Mouse (Mus musculus) layer of hippocampus, adult 9-10 months (tissue): ENCODE results near the gene Rrn3.
"Not testable (repeated sequence)": the region's sequence is repeated elsewhere in the genome, so short reads cannot be mapped to it uniquely, and the experiment has no call there.

Source experiments
- DNase-seq: peaks from one replicate; pipeline ENCODE4 v3.0.0; 2022; ENCODE audit warnings: low spot score

Rrn3 gene

GRCm38 (mm10) chr16:13785932-13786331 lies 5.4 kb downstream of the Rrn3 start:
- no peak for DNase-seq

GRCm38 (mm10) chr16:13793441-13793840 lies 12.9 kb downstream of the Rrn3 start:
- not testable (repeated sequence) for DNase-seq

GRCm38 (mm10) chr16:13796746-13797175 lies 16.3 kb downstream of the Rrn3 start:
- DNase-seq, result no peak

DNA sequence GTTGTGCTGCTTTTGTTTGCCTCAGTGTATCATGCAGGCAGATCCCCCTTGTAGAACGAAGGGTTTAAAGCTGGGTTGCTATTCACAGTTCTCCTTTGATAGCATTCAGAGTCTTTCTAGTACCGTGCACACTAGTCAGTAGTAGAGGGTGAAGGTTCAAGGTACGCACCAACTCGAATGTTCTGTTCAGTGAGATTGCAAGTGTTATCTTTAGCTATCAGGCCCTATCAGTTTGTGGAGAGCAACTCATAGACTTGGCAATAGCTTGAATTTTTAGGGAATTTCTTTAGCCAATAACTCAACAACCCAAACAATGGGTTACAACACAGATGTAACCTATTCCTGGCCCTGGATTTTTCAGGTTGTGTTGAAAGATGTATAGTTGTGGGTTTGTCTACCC lies 20.7 kb downstream of the Rrn3 start:
- DNase-seq, result no peak

- no peak for DNase-seq
Measured at GRCm38 (mm10) chr16:13804666-13805065, 24.2 kb downstream of the Rrn3 start.

DNA sequence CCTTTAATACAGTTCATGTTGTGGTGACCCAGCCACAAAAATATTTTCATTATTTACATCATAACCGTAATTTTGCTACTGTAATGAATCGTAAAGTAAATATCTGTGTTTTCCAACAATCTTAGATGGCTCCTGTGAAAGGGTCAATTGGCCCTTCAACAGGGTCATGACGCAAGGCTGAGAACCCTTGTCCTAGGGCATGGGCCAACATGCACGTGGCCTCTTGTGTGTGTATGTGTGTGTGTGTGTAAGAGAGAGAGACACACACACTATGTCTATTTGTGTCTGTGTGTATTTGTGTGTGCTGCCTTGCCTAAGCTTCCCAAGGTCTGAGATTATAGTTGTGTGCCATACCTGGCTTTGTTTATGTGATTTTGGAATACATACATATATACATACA lies 27.1 kb downstream of the Rrn3 start:
- no peak for DNase-seq

DNA sequence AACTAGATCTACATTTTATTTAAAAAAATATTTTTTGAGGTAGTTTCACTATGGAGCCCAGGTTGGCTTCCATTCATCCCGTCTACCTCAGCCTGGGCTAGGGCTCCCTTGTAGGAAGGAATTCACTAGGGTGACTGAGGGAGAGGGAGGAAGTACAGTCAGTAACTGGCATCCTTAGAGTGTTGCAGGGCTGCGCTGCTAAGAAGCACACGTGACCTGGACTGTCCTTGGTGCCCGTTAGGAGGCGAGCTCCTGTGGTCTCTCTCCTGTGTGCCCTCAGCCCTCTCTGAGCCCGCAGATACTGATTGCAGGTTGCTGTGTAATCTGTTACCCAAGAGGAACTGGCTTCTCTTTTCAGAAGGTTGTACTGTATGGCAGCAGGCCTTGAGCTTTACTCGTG lies 27.9 kb downstream of the Rrn3 start:
- no peak for DNase-seq

DNA sequence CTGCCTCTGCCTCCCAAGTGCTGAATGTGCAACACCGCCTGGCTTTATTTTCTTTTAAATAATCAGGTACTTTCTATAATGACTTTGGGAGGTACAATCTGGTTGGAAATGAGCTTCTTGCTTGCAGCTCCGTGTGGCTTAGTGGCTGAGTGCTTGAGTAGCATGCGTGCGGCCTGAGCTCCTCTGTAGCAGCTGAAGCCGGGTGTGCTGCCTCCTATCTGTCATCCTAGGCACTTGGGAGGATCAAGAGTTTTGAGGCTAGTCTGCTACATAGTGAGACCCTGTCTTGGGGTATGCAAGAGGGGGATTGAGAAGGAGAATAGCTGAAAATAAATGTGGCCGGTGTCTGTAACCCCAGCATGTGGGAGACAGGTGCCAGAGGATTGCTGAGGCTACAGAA lies 31.6 kb downstream of the Rrn3 start:
- DNase-seq, result no peak

GRCm38 (mm10) chr16:13813200-13813599 lies 32.7 kb downstream of the Rrn3 start:
- no peak for DNase-seq

DNA sequence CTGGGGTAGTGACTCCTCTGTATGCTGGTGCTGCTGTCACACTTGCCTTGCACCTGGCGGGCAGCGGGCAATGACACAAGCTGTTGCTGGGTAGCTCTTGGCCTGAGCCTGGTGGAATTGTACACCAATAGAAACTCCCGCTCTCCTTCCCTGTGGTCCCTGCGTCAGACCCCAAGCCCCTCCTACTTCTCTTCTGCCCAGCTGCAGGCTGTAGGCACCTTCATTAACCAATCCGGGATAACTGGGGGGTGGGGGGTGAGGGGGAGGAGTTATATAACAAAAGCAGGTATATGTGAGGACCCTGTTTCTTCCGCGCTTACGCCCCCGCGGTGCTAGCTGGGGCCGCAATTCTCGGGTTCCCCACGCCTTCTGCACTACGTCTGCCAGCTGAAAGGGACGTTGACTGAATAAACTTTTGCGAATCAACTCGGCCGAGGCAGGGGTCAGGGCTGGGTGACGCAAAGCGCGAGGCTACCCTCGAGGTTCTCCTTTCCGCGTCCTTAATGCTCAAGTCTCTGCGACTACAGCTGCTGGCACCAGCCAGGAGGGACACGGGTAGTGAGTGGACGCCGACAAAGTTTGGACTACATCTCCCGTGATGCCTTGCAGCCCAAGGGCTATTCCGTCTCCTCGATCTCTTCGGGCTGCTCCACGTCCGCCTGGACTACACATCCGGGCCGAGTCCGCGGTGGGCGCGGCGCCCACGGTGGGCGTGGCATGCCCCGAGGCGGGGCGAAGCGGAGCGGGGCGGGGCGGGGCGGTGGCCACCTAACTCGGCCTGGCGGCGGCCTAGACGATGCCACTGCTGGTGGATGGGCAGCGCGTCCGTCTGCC lies 38.3 kb downstream of the Rrn3 start, which contains the start of gene Ntan1:
Ntan1 (plus strand) TSS at position 286 of the 834 bp plus-strand sequence.
- DNase-seq, result peak; percentile 90

GRCm38 (mm10) chr16:13819394-13819743 lies 38.9 kb downstream of the Rrn3 start:
- DNase-seq, result peak; percentile 15

GRCm38 (mm10) chr16:13819806-13820500 lies 39.4 kb downstream of the Rrn3 start:
- no peak for DNase-seq

GRCm38 (mm10) chr16:13820771-13821170 lies 40.3 kb downstream of the Rrn3 start:
- no peak for DNase-seq

DNA sequence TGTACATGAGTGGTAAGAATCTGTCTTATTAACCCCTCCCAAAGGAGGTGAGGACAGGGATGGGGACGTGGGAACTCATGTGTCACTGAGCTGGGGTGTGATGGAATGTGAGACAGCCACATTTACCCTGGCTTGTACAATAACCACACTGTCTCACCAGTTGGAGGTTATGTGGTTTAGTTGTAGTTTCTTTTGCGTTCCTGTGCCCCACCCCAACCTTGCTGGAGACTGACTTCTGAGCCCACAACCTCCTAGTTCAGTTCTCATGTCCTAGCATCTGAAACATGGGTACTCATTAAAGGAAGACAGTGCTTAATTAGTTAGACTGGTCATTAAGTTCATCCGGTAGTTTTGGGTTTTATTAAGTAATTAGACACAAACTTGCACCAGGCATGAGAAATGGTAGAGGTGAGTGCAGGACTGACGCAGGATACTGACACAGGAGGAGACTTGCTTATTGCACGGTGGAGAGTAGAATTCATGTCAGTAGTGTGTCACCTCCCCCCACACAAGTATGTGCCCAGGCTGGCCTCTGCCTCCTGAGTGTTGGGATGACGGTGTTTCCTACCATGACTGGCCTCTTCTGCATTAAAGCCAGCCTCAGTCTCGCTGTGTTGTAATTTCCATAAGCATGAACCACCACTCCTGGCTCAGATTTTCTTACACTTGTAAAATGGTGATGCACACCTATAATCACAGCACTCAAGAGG lies 45.4 kb downstream of the Rrn3 start:
- DNase-seq, result no peak

DNA sequence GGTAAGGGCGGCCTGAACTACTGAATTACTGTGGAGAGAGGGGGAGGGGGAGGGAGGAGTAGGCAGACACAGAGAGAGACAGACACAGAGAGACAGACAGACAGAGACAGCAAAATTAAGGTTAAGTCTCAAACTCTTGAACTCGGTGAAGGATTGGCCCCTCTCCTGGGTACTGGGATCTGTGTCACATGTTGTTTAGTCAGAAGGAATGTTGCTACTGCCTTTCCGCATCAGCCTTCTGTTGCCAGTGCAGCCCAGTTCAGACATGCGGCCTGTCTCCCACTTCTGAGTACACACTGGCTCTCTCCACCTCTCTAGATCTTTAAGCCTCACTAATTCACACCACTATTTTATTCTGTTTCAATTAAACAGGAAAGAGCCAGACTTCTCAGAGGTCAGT lies 46.0 kb downstream of the Rrn3 start:
- no peak for DNase-seq

DNA sequence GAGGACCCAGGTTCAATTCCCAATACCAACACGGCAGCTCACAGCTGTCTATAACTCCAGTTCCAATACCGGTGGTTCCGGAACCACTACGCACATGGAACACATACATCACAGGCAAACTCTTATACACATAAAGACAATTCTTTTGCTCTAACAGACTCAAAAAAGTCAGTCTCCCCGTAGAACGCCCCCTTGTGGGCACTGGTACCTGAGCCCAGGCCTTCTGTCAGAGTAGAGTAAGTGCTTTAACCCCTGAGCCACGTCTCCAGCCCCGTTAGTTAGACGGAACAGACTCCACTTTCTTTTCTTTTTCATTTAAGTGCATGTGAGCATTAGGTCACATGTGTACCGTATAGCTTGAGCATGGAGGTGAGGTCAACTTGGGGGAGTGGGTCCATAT lies 49.9 kb downstream of the Rrn3 start:
- no peak for DNase-seq

DNA sequence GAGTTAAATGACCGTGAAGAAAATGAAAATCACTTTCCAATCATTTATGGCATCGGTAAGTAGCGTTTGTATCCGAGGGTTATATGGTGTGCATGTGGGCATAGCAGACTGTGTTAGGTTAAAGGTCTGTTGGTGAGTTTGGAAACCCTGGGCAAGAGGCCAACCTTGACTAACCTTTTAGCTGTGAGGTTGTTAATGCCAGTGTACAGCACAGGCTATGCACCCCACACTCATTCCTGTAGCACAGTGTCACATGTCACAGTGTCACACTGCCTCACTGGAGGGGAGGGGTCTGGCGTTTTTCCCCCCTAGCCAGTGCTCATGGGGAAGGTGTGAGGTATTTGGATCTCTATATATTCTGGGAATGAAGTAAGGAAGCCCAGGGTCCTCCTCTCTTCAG lies 51.1 kb downstream of the Rrn3 start:
- DNase-seq, result no peak

DNA sequence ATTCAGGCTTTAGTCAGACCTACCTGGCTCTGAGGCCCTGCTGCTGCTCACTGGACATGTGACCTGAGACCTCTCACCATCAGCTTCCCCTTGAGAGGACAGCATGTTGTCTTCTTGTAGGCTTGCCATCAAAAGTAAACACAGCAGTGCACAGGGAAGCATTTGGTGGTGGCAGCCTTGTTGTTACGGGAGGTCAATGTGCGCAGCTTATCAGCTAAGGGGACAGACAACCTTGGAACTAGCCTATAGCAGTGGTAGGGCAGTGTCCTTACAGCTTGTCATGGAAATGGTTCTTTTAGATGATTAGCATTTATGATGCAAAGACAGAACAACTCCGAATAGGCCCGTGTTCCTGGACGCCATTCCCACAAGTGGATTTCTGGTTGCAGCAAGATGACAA lies 53.9 kb downstream of the Rrn3 start:
- no peak for DNase-seq

- DNase-seq, result no peak
Measured at GRCm38 (mm10) chr16:13840056-13840455, 59.5 kb downstream of the Rrn3 start.

DNA sequence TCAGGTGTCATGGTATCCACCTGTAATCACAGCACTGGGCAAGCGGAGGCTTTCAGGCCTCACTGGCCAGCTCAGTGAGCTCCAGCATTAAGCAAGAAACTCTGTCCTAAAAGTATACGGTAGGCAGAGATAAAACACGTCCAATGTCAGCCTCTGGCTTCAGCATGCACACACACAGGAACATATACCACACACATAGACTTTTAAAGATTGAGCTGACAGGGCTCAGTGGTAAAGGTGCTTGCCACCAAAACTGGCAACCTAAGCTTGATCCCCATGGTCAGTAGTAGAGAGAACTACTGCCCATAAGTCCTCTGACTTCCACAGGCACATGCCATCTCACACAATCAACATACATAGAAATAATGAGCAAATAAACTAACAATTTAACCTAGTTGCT lies 60.4 kb downstream of the Rrn3 start:
- no peak for DNase-seq

GRCm38 (mm10) chr16:13845031-13845430 lies 64.5 kb downstream of the Rrn3 start:
- DNase-seq, result no peak

DNA sequence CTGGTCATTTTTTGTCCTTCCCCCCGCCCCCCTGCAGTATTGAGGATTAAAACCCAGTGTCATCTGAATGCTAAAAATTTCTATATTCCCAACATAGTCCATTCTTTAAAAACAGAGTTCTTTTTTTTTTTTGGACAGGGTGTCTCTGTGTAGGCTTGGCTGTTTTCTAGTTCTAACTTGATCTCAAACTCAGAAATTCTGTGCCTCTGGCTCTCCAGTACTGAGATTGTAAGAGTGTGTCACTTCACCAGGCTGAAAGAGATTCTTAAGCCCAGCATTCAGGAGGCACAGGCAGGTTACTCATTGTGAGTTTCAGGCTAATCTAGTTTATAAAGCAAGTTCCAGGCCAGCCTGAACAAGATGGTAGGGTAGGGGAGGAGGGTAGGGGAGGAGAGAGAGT lies 66.2 kb downstream of the Rrn3 start:
- DNase-seq, result no peak

- no peak for DNase-seq
Measured at GRCm38 (mm10) chr16:13848310-13848709, 67.8 kb downstream of the Rrn3 start.
